9 mouse cellular contexts compared by ENCODE assay signal in genomic region chr9:108002778-108003530, GRCm38 (mm10). TPM values are rescaled to one million over a fixed set of nuclear protein-coding genes. Genes with fewer than 3 reads are reported as not detected.
DNase-seq lines count a peak whose midpoint lies in the region; ATAC-seq and TF ChIP-seq lines count a peak whose summit lies in the region.
"Had no signal": no experiment of that assay in that cellular context is flagged by ENCODE, and none has a peak within 500 bp of the region (broad histone marks: within the 10 kb centered on the region; RNA-seq: fewer than 3 reads in every experiment).

No protein-coding gene starts in this region.

- peak overlapping the region; percentile 98 for H3K27ac ChIP-seq in heart, embryonic 10.5 days
- peak overlapping the region; percentile 91 for H3K27ac ChIP-seq in bone marrow, adult 2 months (ENCODE audit: control insufficient read depth, insufficient read depth, low read depth, low read length, poor library complexity)
- H3K27ac ChIP-seq in heart, postnatal 0 days (ENCODE audit: low read depth), result peak overlapping the region; percentile 95
- H3K27ac ChIP-seq in lung, embryonic 16.5 days (ENCODE audit: low read length), result peak overlapping the region; percentile 94

- H3K9me3 ChIP-seq in heart, embryonic 10.5 days, result no peaks in the 10 kb centered on the region
- no peaks in the 10 kb centered on the region for H3K9me3 ChIP-seq in heart, postnatal 0 days (replicated peaks; ENCODE audit: control insufficient read depth, low read length)
- H3K9me3 ChIP-seq in lung, embryonic 16.5 days (ENCODE audit: control insufficient read depth, low read length), result no peaks in the 10 kb centered on the region

- peak overlapping the region; percentile 99 for H3K4me3 ChIP-seq in heart, embryonic 10.5 days
- peak overlapping the region; percentile 94 for H3K4me3 ChIP-seq in bone marrow, adult 2 months (replicated peaks; ENCODE audit: control insufficient read depth, low read depth, low read length)
- peak overlapping the region; percentile 92 for H3K4me3 ChIP-seq in heart, postnatal 0 days (ENCODE audit: low read depth, low read length)
- H3K4me3 ChIP-seq in lung, embryonic 16.5 days (ENCODE audit: low read length), result peak overlapping the region; percentile 99

- peak overlapping the region; percentile 79 for H3K4me2 ChIP-seq in heart, postnatal 0 days (ENCODE audit: low read depth, low read length)
- H3K4me2 ChIP-seq in lung, embryonic 16.5 days (ENCODE audit: low read depth, low read length), result peak overlapping the region; percentile 66

- WGBS in heart, embryonic 10.5 days, result under 1% methylated on average over 50 of the region's 50 CpGs
- WGBS in bone marrow, adult 2 months, result under 1% methylated on average over 49 of the region's 50 CpGs
- WGBS in heart, postnatal 0 days, result under 1% methylated on average over 49 of the region's 50 CpGs
- WGBS in lung, embryonic 16.5 days, result under 1% methylated on average over 50 of the region's 50 CpGs

- peak; percentile 32 for ATAC-seq in heart, postnatal 0 days (ENCODE audit: insufficient read depth, low read depth)
- peak; percentile 34; the same call in 1 of the 2 replicates for ATAC-seq in lung, embryonic 16.5 days (ENCODE audit: low read depth)

- TF ChIP-seq POLR2A in bone marrow, adult 2 months (IDR thresholded peaks at IDR 0.05; ENCODE audit: borderline replicate concordance, control insufficient read depth, low read depth, low read length), result peak; percentile 40; the same call in 1 of the 2 replicates

- no peak for DNase-seq in heart, embryonic 10.5 days (ENCODE audit: low spot score)
- no peak for DNase-seq in heart, adult 9 months (ENCODE audit: low spot score in 2 of 2)
- peak; percentile 49 for DNase-seq in 3T3-L1 (ENCODE audit: low read depth, low spot score)
- DNase-seq in heart, postnatal 0 days (ENCODE audit: low spot score), result no peak
- peak; percentile 32 for DNase-seq in telencephalon, adult 2 months (ENCODE audit: low read depth, low spot score)
- DNase-seq in urinary bladder, postnatal 14 days (ENCODE audit: low spot score), result no peak

- 0 out of 2 replicates have a peak, but pooled peaks cover 7% of the 10 kb centered on the region for H3K36me3 ChIP-seq in heart, embryonic 10.5 days
- H3K36me3 ChIP-seq in heart, postnatal 0 days (replicated peaks; ENCODE audit: control insufficient read depth, insufficient read depth, low read length), result no peaks in the 10 kb centered on the region
- no peaks in the 10 kb centered on the region for H3K36me3 ChIP-seq in lung, embryonic 16.5 days (ENCODE audit: control insufficient read depth, insufficient read depth, low read length)

- H3K4me1 ChIP-seq in heart, embryonic 10.5 days, result peaks cover 26% of the 10 kb centered on the region
- H3K4me1 ChIP-seq in bone marrow, adult 2 months (ENCODE audit: control insufficient read depth, insufficient read depth, low read length), result no peaks in the 10 kb centered on the region; the same call in 1 of the 2 replicates
- H3K4me1 ChIP-seq in heart, postnatal 0 days (ENCODE audit: control insufficient read depth, insufficient read depth), result peaks cover 20% of the 10 kb centered on the region
- H3K4me1 ChIP-seq in lung, embryonic 16.5 days (replicated peaks; ENCODE audit: control insufficient read depth, insufficient read depth, low read length), result peaks cover 15% of the 10 kb centered on the region

- no peaks in the 10 kb centered on the region for H3K27me3 ChIP-seq in heart, embryonic 10.5 days (ENCODE audit: insufficient read depth, poor library complexity, severe bottlenecking)
- no peaks in the 10 kb centered on the region for H3K27me3 ChIP-seq in heart, postnatal 0 days (ENCODE audit: control insufficient read depth, insufficient read depth, low read length)
- H3K27me3 ChIP-seq in lung, embryonic 16.5 days (ENCODE audit: control insufficient read depth, insufficient read depth, low read depth, low read length), result no peaks in the 10 kb centered on the region

- TF ChIP-seq EP300 in heart, postnatal 0 days (IDR thresholded peaks at IDR 0.05; ENCODE audit: low read depth), result no peak

- TF ChIP-seq CTCF in bone marrow, adult 2 months (IDR thresholded peaks at IDR 0.05; ENCODE audit: control insufficient read depth, insufficient read depth, low read length), result no peak
- no peak for TF ChIP-seq CTCF in heart, postnatal 0 days (IDR thresholded peaks at IDR 0.05; ENCODE audit: low read depth)

- peak overlapping the region; percentile 95 for H3K9ac ChIP-seq in heart, postnatal 0 days (replicated peaks; ENCODE audit: low read depth, low read length)
- H3K9ac ChIP-seq in lung, embryonic 16.5 days (ENCODE audit: low read length), result peak overlapping the region; percentile 100

RNA-seq across cellular contexts. Expression of gene Ip6k1, which starts 0.7 kb away (rescaled TPM):
- polyA plus RNA-seq in heart, embryonic 10.5 days (2016; fragmentation: Nextera tagmentation; extraction: Ambion mirVana), result 40.7 and 42.3 TPM in 2 replicates
- 54.3 and 99.5 TPM in 2 replicates for polyA plus RNA-seq in bone marrow, adult 2 months (2011; ENCODE audit: insufficient read depth, insufficient read length, low replicate concordance, missing spikeins)
- total RNA-seq in heart, postnatal 0 days (2014; rRNA removed; ENCODE audit: low replicate concordance), result 102 and 132 TPM in 2 replicates
- polyA plus RNA-seq in heart, postnatal 0 days (2015; fragmentation: Nextera tagmentation; extraction: Ambion mirVana), result 25.4 and 27.6 TPM in 2 replicates
- 55.3 and 57.5 TPM in 2 replicates for polyA plus RNA-seq in lung, embryonic 16.5 days (2015; fragmentation: Nextera tagmentation; extraction: Ambion mirVana)

RNA-seq across cellular contexts. Expression of gene Gm20662, which starts 6.8 kb away (rescaled TPM):
- 0.69 and 1.0 TPM in 2 replicates for polyA plus RNA-seq in heart, embryonic 10.5 days (2016; fragmentation: Nextera tagmentation; extraction: Ambion mirVana)
- polyA plus RNA-seq in bone marrow, adult 2 months (2011; ENCODE audit: insufficient read depth, insufficient read length, low replicate concordance, missing spikeins), result not detected in 2 replicates
- total RNA-seq in heart, postnatal 0 days (2014; rRNA removed; ENCODE audit: low replicate concordance), result 1.8 TPM in 1 of 2 replicates, not detected in the other
- polyA plus RNA-seq in heart, postnatal 0 days (2015; fragmentation: Nextera tagmentation; extraction: Ambion mirVana), result 0.56 and 0.62 TPM in 2 replicates
- polyA plus RNA-seq in lung, embryonic 16.5 days (2015; fragmentation: Nextera tagmentation; extraction: Ambion mirVana), result 0.36 and 0.75 TPM in 2 replicates

RNA-seq across cellular contexts. Expression of gene Cdhr4, which starts 10.7 kb away (rescaled TPM):
- polyA plus RNA-seq in heart, embryonic 10.5 days (2016; fragmentation: Nextera tagmentation; extraction: Ambion mirVana), result 4.0 and 5.2 TPM in 2 replicates
- 10.6 and 23.4 TPM in 2 replicates for polyA plus RNA-seq in bone marrow, adult 2 months (2011; ENCODE audit: insufficient read depth, insufficient read length, low replicate concordance, missing spikeins)
- 1.5 and 10.0 TPM in 2 replicates for total RNA-seq in heart, postnatal 0 days (2014; rRNA removed; ENCODE audit: low replicate concordance)
- polyA plus RNA-seq in heart, postnatal 0 days (2015; fragmentation: Nextera tagmentation; extraction: Ambion mirVana), result 1.3 and 1.7 TPM in 2 replicates
- 7.7 and 9.4 TPM in 2 replicates for polyA plus RNA-seq in lung, embryonic 16.5 days (2015; fragmentation: Nextera tagmentation; extraction: Ambion mirVana)
- total RNA-seq: neutrophil, adult 5-6 weeks had no signal

RNA-seq across cellular contexts. Expression of gene Inka1, which starts 17.3 kb away (rescaled TPM):
- 58.7 and 71.1 TPM in 2 replicates for polyA plus RNA-seq in heart, embryonic 10.5 days (2016; fragmentation: Nextera tagmentation; extraction: Ambion mirVana)
- polyA plus RNA-seq in bone marrow, adult 2 months (2011; ENCODE audit: insufficient read depth, insufficient read length, low replicate concordance, missing spikeins), result 27.9 and 32.3 TPM in 2 replicates
- 34.0 and 34.3 TPM in 2 replicates for total RNA-seq in heart, postnatal 0 days (2014; rRNA removed; ENCODE audit: low replicate concordance)
- 37.0 and 38.4 TPM in 2 replicates for polyA plus RNA-seq in heart, postnatal 0 days (2015; fragmentation: Nextera tagmentation; extraction: Ambion mirVana)
- polyA plus RNA-seq in lung, embryonic 16.5 days (2015; fragmentation: Nextera tagmentation; extraction: Ambion mirVana), result 64.3 and 71.1 TPM in 2 replicates

RNA-seq across cellular contexts. Expression of gene Gm20661, which starts 20.1 kb away (rescaled TPM):
- 2.2 and 3.4 TPM in 2 replicates for polyA plus RNA-seq in heart, embryonic 10.5 days (2016; fragmentation: Nextera tagmentation; extraction: Ambion mirVana)
- polyA plus RNA-seq in bone marrow, adult 2 months (2011; ENCODE audit: insufficient read depth, insufficient read length, low replicate concordance, missing spikeins), result 4.7 TPM in 1 of 2 replicates, not detected in the other
- 0.19 and 4.6 TPM in 2 replicates for total RNA-seq in heart, postnatal 0 days (2014; rRNA removed; ENCODE audit: low replicate concordance)
- 0.52 and 0.57 TPM in 2 replicates for polyA plus RNA-seq in heart, postnatal 0 days (2015; fragmentation: Nextera tagmentation; extraction: Ambion mirVana)
- 3.4 and 4.8 TPM in 2 replicates for polyA plus RNA-seq in lung, embryonic 16.5 days (2015; fragmentation: Nextera tagmentation; extraction: Ambion mirVana)
- total RNA-seq: neutrophil, adult 5-6 weeks had no signal

Comparison
In these comparisons a context has a peak if more than half of its experiments do, and no peak if none do; other contexts are left out.
1. DNase-seq: peak in 3T3-L1 (single experiment) and telencephalon, adult 2 months (single experiment); none in heart, embryonic 10.5 days (single experiment), heart, adult 9 months (0 of 2), heart, postnatal 0 days (single experiment) and urinary bladder, postnatal 14 days (single experiment).
2. Peak in every context shown above with its lines, with median percentiles within 50 percentile points of each other: H3K27ac ChIP-seq and H3K4me3 ChIP-seq.